Mouse (Mus musculus): ENCODE measurements at regions not wholly inside any gene's neighbourhood (a gene's known extent, or its start where the extent isn't known, plus 50 kb on each side); places are given as distances from the start of the nearest gene placed in this dataset.

- DNase-seq (ENCODE audit: low read depth) = no peak
These were observed 50.2 kb upstream of the Itsn2 start for GRCm38 (mm10) chr12:4542191-4542590.

GRCm38 (mm10) chr12:4534252-4534651 lies 57.3 kb upstream of the Ncoa1 start:
- no peak for DNase-seq (ENCODE audit: low read depth)

- DNase-seq (ENCODE audit: low read depth) = no peak
These were observed 56.7 kb upstream of the Ncoa1 start for GRCm38 (mm10) chr12:4533710-4534109.

- DNase-seq (ENCODE audit: low read depth) = no peak
These were observed 55.7 kb upstream of the Ncoa1 start for GRCm38 (mm10) chr12:4532707-4533106.

GRCm38 (mm10) chr12:4527027-4527426 lies 50.0 kb upstream of the Ncoa1 start:
- peak; percentile 20 for DNase-seq (ENCODE audit: low read depth)
